Mouse (Mus musculus): ENCODE measurements at regions not wholly inside any gene's neighbourhood (a gene's known extent, or its start where the extent isn't known, plus 50 kb on each side); places are given as distances from the start of the nearest gene placed in this dataset.

DNA sequence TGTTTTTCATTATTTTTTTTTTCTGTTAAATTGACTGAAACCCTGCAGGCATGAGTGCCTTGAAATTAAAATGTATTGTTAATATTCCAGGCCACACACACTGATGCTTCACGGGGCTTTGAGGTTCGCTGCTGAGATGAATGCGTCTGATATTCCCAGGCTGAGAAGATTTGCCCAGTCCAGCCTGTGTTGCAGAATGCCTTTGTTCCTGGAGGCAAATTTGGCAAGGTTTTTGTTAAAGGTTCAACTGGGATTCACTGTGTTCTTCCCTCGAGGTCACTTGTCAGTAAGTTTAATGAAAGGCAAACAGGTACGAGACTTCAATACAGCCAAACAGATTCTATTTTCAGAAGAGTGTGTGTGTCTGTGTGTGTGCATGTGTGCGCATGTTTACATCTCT lies 50.0 kb upstream of the Cachd1 start:
- TF ChIP-seq POLR2A (IDR thresholded peaks at IDR 0.05; ENCODE audit: borderline replicate concordance, low read depth, low read length): no peak
- no peak for TF ChIP-seq CTCF (IDR thresholded peaks at IDR 0.05; ENCODE audit: low read depth, low read length)
- Histone ChIP-seq H3K4me3 (ENCODE audit: insufficient read depth, low read length) (no peak overlapping the region), H3K4me1 (ENCODE audit: control insufficient read depth, insufficient read depth, low read length) (no peaks in the 10 kb centered on the region), H3K27ac (ENCODE audit: insufficient read depth, low read depth, low read length) (no peak overlapping the region)

All from bone marrow macrophage, adult 2 months (primary cell).